Mouse (Mus musculus): ENCODE measurements at regions not wholly inside any gene's neighbourhood (a gene's known extent, or its start where the extent isn't known, plus 50 kb on each side); places are given as distances from the start of the nearest gene placed in this dataset.
"Not testable (repeated sequence)": the region's sequence is repeated elsewhere in the genome, so short reads cannot be mapped to it uniquely, and the experiment has no call there.

GRCm38 (mm10) chr14:87215099-87215498, 74.1 kb upstream of the Diaph3 start:
- peak; percentile 83 to 91 for DNase-seq (ENCODE audit: low spot score in 2 of 2)
- intact Hi-C loops (cut with DNase I): loop anchor here (5.0 to 10.0 kb wide), 2 partner anchors 97 to 430 kb away; no protein-coding TSS in a partner anchor

GRCm38 (mm10) chr14:87217042-87217441, 76.0 kb upstream of the Diaph3 start:
- DNase-seq (ENCODE audit: low spot score in 2 of 2): peak in 1 of 2 experiments; percentile 29
- intact Hi-C loops (cut with DNase I): loop anchor here (5.0 to 10.0 kb wide), 2 partner anchors 95 to 432 kb away; no protein-coding TSS in a partner anchor

- intact Hi-C loops (cut with DNase I): loop anchor here (5.0 to 10.0 kb wide), 2 partner anchors 92 to 435 kb away; no protein-coding TSS in a partner anchor
- no peak for DNase-seq (ENCODE audit: low spot score in 2 of 2)
Measured at GRCm38 (mm10) chr14:87219975-87220374, 78.9 kb upstream of the Diaph3 start.

GRCm38 (mm10) chr14:87224870-87225269, 83.8 kb upstream of the Diaph3 start:
- DNase-seq (ENCODE audit: low spot score in 2 of 2): no peak
- intact Hi-C loops (cut with DNase I): no loop called here

- DNase-seq (ENCODE audit: low spot score in 2 of 2): no peak
- intact Hi-C loops (cut with DNase I): no loop called here
Measured at GRCm38 (mm10) chr14:87249258-87249657, 108.2 kb upstream of the Diaph3 start.

GRCm38 (mm10) chr14:87255484-87256208, 114.6 kb upstream of the Diaph3 start:
- intact Hi-C loops (cut with DNase I): no loop called here
- DNase-seq (ENCODE audit: low spot score in 2 of 2): no peak

GRCm38 (mm10) chr14:87261726-87262125, 120.7 kb upstream of the Diaph3 start:
- DNase-seq (ENCODE audit: low spot score in 2 of 2): no peak
- intact Hi-C loops (cut with DNase I): no loop called here

GRCm38 (mm10) chr14:87264826-87265225, 123.8 kb upstream of the Diaph3 start:
- DNase-seq (ENCODE audit: low spot score in 2 of 2): no peak
- intact Hi-C loops (cut with DNase I): no loop called here

GRCm38 (mm10) chr14:87266309-87266708, 125.3 kb upstream of the Diaph3 start:
- intact Hi-C loops (cut with DNase I): no loop called here
- DNase-seq (ENCODE audit: low spot score in 2 of 2): no peak

GRCm38 (mm10) chr14:87289266-87289665, 127.2 kb upstream of the Tdrd3 start:
- DNase-seq (ENCODE audit: low spot score in 2 of 2); intact Hi-C loops (cut with DNase I): not testable (repeated sequence)

GRCm38 (mm10) chr14:87289708-87290243, 126.7 kb upstream of the Tdrd3 start:
- intact Hi-C loops (cut with DNase I): no loop called here
- DNase-seq (ENCODE audit: low spot score in 2 of 2): no peak

- no peak for DNase-seq (ENCODE audit: low spot score in 2 of 2)
- intact Hi-C loops (cut with DNase I): no loop called here
Measured at GRCm38 (mm10) chr14:87295206-87295605, 121.2 kb upstream of the Tdrd3 start.

- intact Hi-C loops (cut with DNase I): no loop called here
- DNase-seq (ENCODE audit: low spot score in 2 of 2): no peak
Measured at GRCm38 (mm10) chr14:87297160-87297559, 119.3 kb upstream of the Tdrd3 start.

GRCm38 (mm10) chr14:87300838-87301237, 115.6 kb upstream of the Tdrd3 start:
- DNase-seq (ENCODE audit: low spot score in 2 of 2): no peak
- intact Hi-C loops (cut with DNase I): no loop called here

- DNase-seq (ENCODE audit: low spot score in 2 of 2): no peak
- intact Hi-C loops (cut with DNase I): no loop called here
Measured at GRCm38 (mm10) chr14:87301564-87301963, 114.9 kb upstream of the Tdrd3 start.

- DNase-seq (ENCODE audit: low spot score in 2 of 2): no peak
- intact Hi-C loops (cut with DNase I): no loop called here
Measured at GRCm38 (mm10) chr14:87305481-87305880, 111.0 kb upstream of the Tdrd3 start.

GRCm38 (mm10) chr14:87306011-87306410, 110.4 kb upstream of the Tdrd3 start:
- DNase-seq (ENCODE audit: low spot score in 2 of 2): no peak
- intact Hi-C loops (cut with DNase I): no loop called here

GRCm38 (mm10) chr14:87308016-87308415, 108.4 kb upstream of the Tdrd3 start:
- intact Hi-C loops (cut with DNase I): no loop called here
- no peak for DNase-seq (ENCODE audit: low spot score in 2 of 2)

- intact Hi-C loops (cut with DNase I): loop anchor here (5.0 to 10.0 kb wide), 4 partner anchors 95 to 638 kb away; no protein-coding TSS in a partner anchor
- peak in 1 of 2 experiments; percentile 81 for DNase-seq (ENCODE audit: low spot score in 2 of 2)
Measured at GRCm38 (mm10) chr14:87312318-87312717, 104.1 kb upstream of the Tdrd3 start.

GRCm38 (mm10) chr14:87314999-87315732, 101.3 kb upstream of the Tdrd3 start:
- DNase-seq (ENCODE audit: low spot score in 2 of 2): peak; percentile 80 to 87
- intact Hi-C loops (cut with DNase I): loop anchor here (5.0 to 10.0 kb wide), 4 partner anchors 98 to 640 kb away; no protein-coding TSS in a partner anchor
